Mouse (Mus musculus) kidney, postnatal 36 days (tissue): Measurements from ENCODE around the gene Nup62cl.

Experiments used
- DNase-seq, 2 experiments: peaks; one replicate each; pipeline ENCODE4 v3.0.0; 2021 to 2022; ENCODE audit warnings: mixed read lengths in 2 of 2

Nup62cl gene

GRCm38 (mm10) chrX:140062135-140062975 lies at the start of gene Nup62cl, which contains the start of gene Pih1h3b:
Nup62cl (minus strand) TSS chrX:140062712.
Pih1h3b (plus strand) TSS chrX:140062879.
- DNase-seq = peak; percentile 68 to 81

- no peak for DNase-seq
These were observed 31.6 kb upstream of the Nup62cl start for GRCm38 (mm10) chrX:140094066-140094465.

- DNase-seq = no peak
These were observed 20.0 kb upstream of the Nup62cl start for GRCm38 (mm10) chrX:140082535-140082934.

GRCm38 (mm10) chrX:140060886-140061874 lies 1.3 kb downstream of the Nup62cl start:
- DNase-seq = peak; percentile 1 to 15

GRCm38 (mm10) chrX:139998691-139999065 lies 63.8 kb downstream of the Nup62cl start:
- no peak for DNase-seq

GRCm38 (mm10) chrX:139997740-139998690 lies 64.5 kb downstream of the Nup62cl start, which contains the start of gene Rbm41:
Rbm41 (minus strand) TSS chrX:139998595.
- peak; percentile 56 to 58 for DNase-seq

- DNase-seq = no peak
These were observed 80.4 kb downstream of the Nup62cl start for GRCm38 (mm10) chrX:139982115-139982514.
